Mouse (Mus musculus): ENCODE data around the gene Ndufs3.
"Not testable (repeated sequence)": the region's sequence is repeated elsewhere in the genome, so short reads cannot be mapped to it uniquely, and the experiment has no call there.

The Ndufs3 gene

GRCm38 (mm10) chr2:90906721-90907120 is 2.1 kb upstream of the Ndufs3 start:
- DNase-seq (ENCODE audit: low read depth, low spot score) = no peak

- no peak for DNase-seq (ENCODE audit: low read depth, low spot score)
These were observed 213 bp upstream of the Ndufs3 start for GRCm38 (mm10) chr2:90904856-90905224.

- DNase-seq (ENCODE audit: low read depth, low spot score) = no peak
These were observed 1.2 kb downstream of the Ndufs3 start for GRCm38 (mm10) chr2:90903398-90903797.

- not testable (repeated sequence) for DNase-seq (ENCODE audit: low read depth, low spot score)
These were observed 10.3 kb downstream of the Ndufs3 start for GRCm38 (mm10) chr2:90894299-90894677.

- no peak for DNase-seq (ENCODE audit: low read depth, low spot score)
These were observed 10.8 kb downstream of the Ndufs3 start for GRCm38 (mm10) chr2:90893673-90894298.

GRCm38 (mm10) chr2:90889550-90890548 is 14.8 kb downstream of the Ndufs3 start:
- DNase-seq (ENCODE audit: low read depth, low spot score) = peak; percentile 61

- no peak for DNase-seq (ENCODE audit: low read depth, low spot score)
These were observed 17.0 kb downstream of the Ndufs3 start for GRCm38 (mm10) chr2:90887627-90888026.

GRCm38 (mm10) chr2:90886436-90886835 is 18.2 kb downstream of the Ndufs3 start:
- no peak for DNase-seq (ENCODE audit: low read depth, low spot score)

GRCm38 (mm10) chr2:90885218-90886041 is 19.2 kb downstream of the Ndufs3 start, which contains the start of gene C1qtnf4:
TSS of gene C1qtnf4 (plus strand) at chr2:90885860.
- no peak for DNase-seq (ENCODE audit: low read depth, low spot score)

- DNase-seq (ENCODE audit: low read depth, low spot score) = no peak
These were observed 22.8 kb downstream of the Ndufs3 start for GRCm38 (mm10) chr2:90881824-90882223.

- no peak for DNase-seq (ENCODE audit: low read depth, low spot score)
These were observed 24.4 kb downstream of the Ndufs3 start for GRCm38 (mm10) chr2:90880144-90880785.

- DNase-seq (ENCODE audit: low read depth, low spot score) = no peak
These were observed 25.2 kb downstream of the Ndufs3 start for GRCm38 (mm10) chr2:90879419-90879818.

GRCm38 (mm10) chr2:90877584-90878259 is 26.9 kb downstream of the Ndufs3 start:
- DNase-seq (ENCODE audit: low read depth, low spot score) = no peak

GRCm38 (mm10) chr2:90875239-90875638 is 29.4 kb downstream of the Ndufs3 start:
- no peak for DNase-seq (ENCODE audit: low read depth, low spot score)

GRCm38 (mm10) chr2:90874025-90874424 is 30.6 kb downstream of the Ndufs3 start:
- no peak for DNase-seq (ENCODE audit: low read depth, low spot score)

- DNase-seq (ENCODE audit: low read depth, low spot score) = no peak
These were observed 33.3 kb downstream of the Ndufs3 start for GRCm38 (mm10) chr2:90871180-90871961.

- DNase-seq (ENCODE audit: low read depth, low spot score) = no peak
These were observed 34.5 kb downstream of the Ndufs3 start for GRCm38 (mm10) chr2:90870136-90870601.

GRCm38 (mm10) chr2:90866524-90866923 is 38.1 kb downstream of the Ndufs3 start:
- DNase-seq (ENCODE audit: low read depth, low spot score) = peak; percentile 72

GRCm38 (mm10) chr2:90864184-90864583 is 40.4 kb downstream of the Ndufs3 start:
- DNase-seq (ENCODE audit: low read depth, low spot score) = no peak

- no peak for DNase-seq (ENCODE audit: low read depth, low spot score)
These were observed 43.1 kb downstream of the Ndufs3 start for GRCm38 (mm10) chr2:90861486-90861885.
